Mouse (Mus musculus): ENCODE measurements at regions not wholly inside any gene's neighbourhood (a gene's known extent, or its start where the extent isn't known, plus 50 kb on each side); places are given as distances from the start of the nearest gene placed in this dataset.

GRCm38 (mm10) chr7:82921722-82922121 is 54.6 kb downstream of the Mex3b start:
- no peak for DNase-seq

- DNase-seq, result no peak
These were observed 56.3 kb downstream of the Mex3b start for GRCm38 (mm10) chr7:82923220-82924071.

GRCm38 (mm10) chr7:82924092-82924491 is 57.0 kb downstream of the Mex3b start:
- DNase-seq, result no peak

- DNase-seq, result no peak
These were observed 71.2 kb downstream of the Mex3b start for GRCm38 (mm10) chr7:82938311-82938710.

GRCm38 (mm10) chr7:82939536-82939935 is 72.4 kb downstream of the Mex3b start:
- DNase-seq, result no peak

- no peak for DNase-seq
These were observed 76.2 kb downstream of the Mex3b start for GRCm38 (mm10) chr7:82943376-82943775.

GRCm38 (mm10) chr7:82943797-82944196 is 76.7 kb downstream of the Mex3b start:
- DNase-seq, result no peak

GRCm38 (mm10) chr7:82949372-82949771 is 82.2 kb downstream of the Mex3b start:
- DNase-seq, result no peak

GRCm38 (mm10) chr7:82957208-82957977 is 90.3 kb downstream of the Mex3b start:
- no peak for DNase-seq

- no peak for DNase-seq
These were observed 103.5 kb downstream of the Mex3b start for GRCm38 (mm10) chr7:82970599-82970998.

GRCm38 (mm10) chr7:82971244-82971643 is 104.1 kb downstream of the Mex3b start:
- DNase-seq, result no peak

- no peak for DNase-seq
These were observed 105.3 kb downstream of the Mex3b start for GRCm38 (mm10) chr7:82972214-82973006.

- DNase-seq, result no peak
These were observed 123.6 kb downstream of the Mex3b start for GRCm38 (mm10) chr7:82990708-82991107.

- no peak for DNase-seq
These were observed 126.0 kb downstream of the Mex3b start for GRCm38 (mm10) chr7:82993136-82993535.

GRCm38 (mm10) chr7:82998848-82999247 is 131.7 kb downstream of the Mex3b start:
- DNase-seq, result no peak

GRCm38 (mm10) chr7:83007540-83007939 is 140.4 kb downstream of the Mex3b start:
- no peak for DNase-seq

GRCm38 (mm10) chr7:83012145-83012544 is 145.0 kb downstream of the Mex3b start:
- DNase-seq, result no peak

- no peak for DNase-seq
These were observed 147.9 kb downstream of the Mex3b start for GRCm38 (mm10) chr7:83014725-83015690.

GRCm38 (mm10) chr7:83015756-83016155 is 148.6 kb downstream of the Mex3b start:
- no peak for DNase-seq

- no peak for DNase-seq
These were observed 149.4 kb downstream of the Mex3b start for GRCm38 (mm10) chr7:83016566-83016965.

- DNase-seq, result no peak
These were observed 153.5 kb downstream of the Mex3b start for GRCm38 (mm10) chr7:83020584-83020983.
